Mouse (Mus musculus): ENCODE measurements around the gene Bnip3. TPM values are rescaled to one million over a fixed set of nuclear protein-coding genes. Genes with fewer than 3 reads are reported as not detected.

The Bnip3 gene
- polyA plus RNA-seq, 1 experiment, result 35.5 TPM

DNA sequence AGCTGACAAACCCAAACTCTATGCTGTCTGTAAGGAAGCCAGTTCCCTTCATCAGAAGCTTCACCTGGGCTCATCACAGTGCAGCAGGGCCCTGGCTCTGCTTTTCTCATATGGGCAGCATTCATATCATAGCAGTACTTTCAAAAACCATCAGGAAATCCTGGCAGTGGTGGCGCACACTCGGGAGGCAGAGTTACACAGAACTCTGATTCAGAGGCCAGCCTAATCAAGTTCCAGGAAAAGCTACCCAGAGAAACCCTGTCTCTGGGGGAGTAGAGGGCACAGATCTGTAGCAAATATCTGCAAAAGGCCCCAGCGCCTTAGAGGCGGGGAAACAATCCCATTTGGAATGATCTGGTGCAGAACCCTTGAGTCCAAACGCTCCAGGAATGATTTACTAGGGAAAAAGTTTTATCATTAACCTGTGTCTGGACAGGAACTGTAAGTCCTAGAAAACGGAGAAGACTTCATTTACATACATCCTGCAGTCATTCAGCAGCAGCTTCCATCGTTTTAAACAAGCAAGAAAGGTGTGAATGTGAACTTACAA, 5.4 kb downstream of the Bnip3 start:
- TF ChIP-seq CTCF (IDR thresholded peaks at IDR 0.05; ENCODE audit: borderline replicate concordance, extremely low read depth, insufficient read depth, insufficient read length) (no peak), POLR2A (IDR thresholded peaks at IDR 0.05; ENCODE audit: borderline replicate concordance, extremely low read depth, insufficient read depth, insufficient read length, poor library complexity, severe bottlenecking) (no peak)

DNA sequence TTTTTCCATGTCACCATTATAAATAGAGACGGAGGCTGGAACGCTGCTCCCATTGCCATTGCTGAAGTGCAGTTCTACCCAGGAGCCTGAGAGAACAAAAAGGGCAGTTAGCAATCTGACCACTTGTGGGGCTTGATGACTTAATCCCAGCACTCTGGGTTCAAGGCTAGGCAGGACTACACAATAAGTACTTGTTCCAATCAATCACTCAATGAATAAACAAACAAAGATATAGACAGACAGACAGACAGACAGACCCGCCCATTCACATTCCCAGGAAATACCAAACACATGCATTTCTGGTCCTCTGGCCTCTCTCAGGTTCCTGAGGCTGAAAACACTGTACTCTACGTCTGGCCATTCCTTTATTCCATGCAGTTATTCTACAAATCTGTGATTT, 10.6 kb downstream of the Bnip3 start:
- no peak for TF ChIP-seq POLR2A (IDR thresholded peaks at IDR 0.05; ENCODE audit: borderline replicate concordance, extremely low read depth, insufficient read depth, insufficient read length, poor library complexity, severe bottlenecking)
- no peak for TF ChIP-seq CTCF (IDR thresholded peaks at IDR 0.05; ENCODE audit: borderline replicate concordance, extremely low read depth, insufficient read depth, insufficient read length)
- no peak for DNase-seq (ENCODE audit: low read depth)

More for the DNA sequence above, 5.4 kb downstream of the Bnip3 start:
- no peak for DNase-seq (ENCODE audit: low read depth)

DNA sequence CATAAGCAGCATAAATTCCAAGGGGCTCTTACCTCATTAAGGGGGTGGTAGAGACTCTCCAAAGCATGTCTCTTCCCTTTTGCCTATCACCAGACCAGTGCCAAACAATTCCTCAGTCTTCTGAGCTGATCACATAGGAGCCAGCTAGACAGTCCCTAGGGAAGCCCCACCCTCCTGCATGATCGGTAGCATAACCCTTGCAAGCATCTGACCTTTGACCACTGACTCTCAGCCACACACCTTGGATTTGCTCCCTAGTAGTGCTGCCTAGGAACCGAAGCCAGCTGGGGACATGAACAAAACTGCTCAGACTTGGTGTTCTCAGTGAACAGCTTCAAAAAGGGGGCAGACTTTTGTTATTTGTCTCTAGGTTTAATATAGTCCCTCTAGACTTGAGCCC, 11.2 kb downstream of the Bnip3 start:
- DNase-seq (ENCODE audit: low read depth), result no peak
- no peak for TF ChIP-seq POLR2A (IDR thresholded peaks at IDR 0.05; ENCODE audit: borderline replicate concordance, extremely low read depth, insufficient read depth, insufficient read length, poor library complexity, severe bottlenecking)
- TF ChIP-seq CTCF (IDR thresholded peaks at IDR 0.05; ENCODE audit: borderline replicate concordance, extremely low read depth, insufficient read depth, insufficient read length), result no peak

DNA sequence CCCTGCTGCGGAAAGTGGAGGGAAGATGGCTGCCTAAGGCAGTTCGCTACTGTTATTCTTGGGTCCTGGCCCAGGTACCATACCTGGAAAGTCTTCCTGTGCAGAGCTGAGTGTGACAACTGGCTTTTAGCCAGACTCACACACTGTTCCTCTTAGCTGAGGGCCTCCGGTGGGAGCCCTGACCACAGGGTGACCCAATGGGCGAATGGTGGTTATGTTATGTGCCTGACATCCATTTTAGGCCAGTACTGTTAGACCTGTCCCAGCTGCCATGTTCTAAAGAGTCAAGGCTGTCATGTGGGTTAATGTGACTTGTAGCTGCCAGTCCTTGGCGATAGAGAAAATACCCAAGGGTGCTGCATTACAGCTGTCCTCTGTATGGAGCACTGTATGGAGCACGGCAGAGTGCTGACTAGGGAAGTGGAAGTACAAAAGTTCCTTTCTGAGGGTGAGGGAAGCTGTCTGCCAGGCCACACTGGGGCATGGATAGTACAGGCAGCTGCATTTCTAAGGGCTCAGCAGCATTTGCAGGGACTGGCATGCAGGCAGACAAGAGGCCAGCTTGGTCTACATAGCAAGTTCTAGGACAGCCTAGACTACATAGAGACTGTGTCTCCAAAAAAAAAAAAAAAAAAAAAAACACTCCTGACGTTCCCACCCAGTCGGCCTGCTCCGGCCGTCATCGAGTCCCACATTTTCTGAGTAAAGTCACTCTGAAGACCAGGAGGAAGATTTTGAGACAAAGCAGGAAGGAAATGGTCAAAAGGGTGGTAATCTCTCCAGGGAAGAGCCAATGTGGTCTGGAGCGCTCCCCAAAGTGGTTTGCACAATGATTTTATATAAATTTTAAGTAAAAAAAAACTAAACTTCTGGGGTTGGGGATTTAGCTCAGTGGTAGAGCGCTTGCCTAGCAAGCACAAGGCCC, 23.7 kb downstream of the Bnip3 start:
- DNase-seq (ENCODE audit: low read depth), result no peak
- TF ChIP-seq CTCF (IDR thresholded peaks at IDR 0.05; ENCODE audit: borderline replicate concordance, extremely low read depth, insufficient read depth, insufficient read length) (no peak), POLR2A (IDR thresholded peaks at IDR 0.05; ENCODE audit: borderline replicate concordance, extremely low read depth, insufficient read depth, insufficient read length, poor library complexity, severe bottlenecking) (no peak)

DNA sequence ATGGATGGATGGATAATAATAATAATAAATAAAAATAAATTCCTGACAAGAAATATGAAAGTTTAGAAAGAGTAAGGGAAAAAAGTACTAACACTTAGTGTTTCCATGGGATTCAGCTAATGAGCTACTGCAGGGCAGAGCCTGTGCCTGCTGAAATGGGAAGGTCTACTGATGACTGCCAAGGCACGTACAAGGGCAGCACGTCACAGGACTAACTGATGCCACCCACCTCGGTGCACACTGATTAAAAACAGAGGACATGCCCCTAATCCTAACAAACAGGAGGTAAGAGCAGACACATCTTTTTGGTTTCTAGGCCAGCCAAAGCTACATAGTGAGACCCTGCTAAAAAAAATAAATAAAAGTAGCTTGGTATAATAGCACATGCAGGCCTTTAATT, 25.6 kb downstream of the Bnip3 start:
- DNase-seq (ENCODE audit: low read depth), result no peak
- TF ChIP-seq POLR2A (IDR thresholded peaks at IDR 0.05; ENCODE audit: borderline replicate concordance, extremely low read depth, insufficient read depth, insufficient read length, poor library complexity, severe bottlenecking) (no peak), CTCF (IDR thresholded peaks at IDR 0.05; ENCODE audit: borderline replicate concordance, extremely low read depth, insufficient read depth, insufficient read length) (no peak)

DNA sequence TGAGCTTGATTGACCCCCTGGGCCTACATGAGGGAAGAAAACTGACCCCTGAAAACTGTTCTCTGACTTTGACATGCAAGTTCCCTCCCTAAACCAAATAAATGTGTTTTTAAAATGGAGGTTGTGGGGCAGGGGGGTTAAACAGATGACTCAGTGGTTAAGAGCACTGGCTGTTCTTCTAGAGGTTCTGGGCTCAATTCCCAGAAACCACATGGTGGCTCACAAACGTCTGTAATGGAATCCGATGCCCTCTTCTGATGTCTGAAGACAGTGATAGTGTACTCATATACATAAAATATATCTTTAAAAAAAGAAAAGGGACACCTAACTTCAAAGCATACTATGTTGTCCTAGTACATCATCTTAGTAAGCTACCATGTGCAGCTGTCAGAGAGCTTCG, 34.3 kb downstream of the Bnip3 start:
- TF ChIP-seq CTCF (IDR thresholded peaks at IDR 0.05; ENCODE audit: borderline replicate concordance, extremely low read depth, insufficient read depth, insufficient read length) (no peak), POLR2A (IDR thresholded peaks at IDR 0.05; ENCODE audit: borderline replicate concordance, extremely low read depth, insufficient read depth, insufficient read length, poor library complexity, severe bottlenecking) (no peak)
- DNase-seq (ENCODE audit: low read depth), result no peak

DNA sequence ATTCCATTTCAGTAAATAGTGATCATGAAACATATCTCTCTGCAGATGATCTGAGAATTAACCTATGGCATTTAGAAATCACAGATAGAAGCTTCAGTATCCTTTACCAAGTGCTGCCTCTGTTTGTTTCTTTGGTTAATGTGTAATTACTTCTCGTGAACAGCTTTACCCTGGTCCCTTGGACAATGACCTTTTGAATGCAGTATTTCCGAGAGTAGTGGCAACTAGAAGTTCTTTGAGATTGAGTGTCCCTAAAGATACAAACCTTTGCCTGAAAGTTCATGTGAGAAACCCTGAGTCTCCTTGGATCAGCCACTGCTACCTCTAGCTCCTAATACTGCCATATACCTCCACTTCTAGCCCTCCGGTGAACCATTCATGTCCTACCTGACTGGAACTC, 36.4 kb downstream of the Bnip3 start:
- no peak for DNase-seq (ENCODE audit: low read depth)
- TF ChIP-seq CTCF (IDR thresholded peaks at IDR 0.05; ENCODE audit: borderline replicate concordance, extremely low read depth, insufficient read depth, insufficient read length) (no peak), POLR2A (IDR thresholded peaks at IDR 0.05; ENCODE audit: borderline replicate concordance, extremely low read depth, insufficient read depth, insufficient read length, poor library complexity, severe bottlenecking) (no peak)

DNA sequence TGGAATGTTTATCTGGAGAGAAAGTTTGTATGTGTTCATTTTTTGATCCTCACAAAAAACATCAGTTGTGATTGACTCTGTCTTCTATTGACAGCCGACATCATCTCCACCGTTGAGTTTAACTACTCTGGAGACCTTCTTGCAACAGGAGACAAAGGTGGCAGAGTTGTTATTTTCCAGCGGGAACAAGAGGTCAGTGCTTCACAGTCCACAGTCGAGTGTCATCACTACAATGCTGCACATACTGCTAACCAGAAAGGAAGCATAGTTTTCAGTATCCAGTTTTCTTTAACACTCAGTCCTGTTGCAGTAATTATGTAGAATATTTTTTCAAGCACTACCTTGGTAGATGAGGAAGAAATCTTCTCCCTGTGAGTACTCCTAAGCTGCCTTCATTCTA, 41.0 kb downstream of the Bnip3 start:
- no peak for TF ChIP-seq CTCF (IDR thresholded peaks at IDR 0.05; ENCODE audit: borderline replicate concordance, extremely low read depth, insufficient read depth, insufficient read length)
- no peak for TF ChIP-seq POLR2A (IDR thresholded peaks at IDR 0.05; ENCODE audit: borderline replicate concordance, extremely low read depth, insufficient read depth, insufficient read length, poor library complexity, severe bottlenecking)
- DNase-seq (ENCODE audit: low read depth), result no peak

DNA sequence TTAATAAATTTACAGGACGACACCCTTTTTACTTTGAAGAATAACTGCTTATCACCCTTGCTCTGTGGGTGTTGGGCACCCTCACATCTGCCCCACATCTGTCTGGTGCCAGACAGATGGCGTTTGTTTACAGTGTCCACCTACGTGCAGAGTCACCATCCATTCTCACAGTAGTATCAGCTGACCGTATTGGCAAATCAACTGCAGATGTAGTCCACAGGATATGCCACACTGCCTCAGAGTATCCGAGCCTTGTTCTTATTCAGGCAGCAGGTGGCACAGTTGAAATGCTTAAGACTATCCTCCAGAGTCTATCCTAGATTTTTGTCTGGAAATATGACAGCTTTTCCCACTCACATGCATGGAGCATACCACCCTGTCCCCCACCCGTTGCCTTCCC, 42.0 kb downstream of the Bnip3 start:
- DNase-seq (ENCODE audit: low read depth), result no peak
- no peak for TF ChIP-seq POLR2A (IDR thresholded peaks at IDR 0.05; ENCODE audit: borderline replicate concordance, extremely low read depth, insufficient read depth, insufficient read length, poor library complexity, severe bottlenecking)
- no peak for TF ChIP-seq CTCF (IDR thresholded peaks at IDR 0.05; ENCODE audit: borderline replicate concordance, extremely low read depth, insufficient read depth, insufficient read length)

DNA sequence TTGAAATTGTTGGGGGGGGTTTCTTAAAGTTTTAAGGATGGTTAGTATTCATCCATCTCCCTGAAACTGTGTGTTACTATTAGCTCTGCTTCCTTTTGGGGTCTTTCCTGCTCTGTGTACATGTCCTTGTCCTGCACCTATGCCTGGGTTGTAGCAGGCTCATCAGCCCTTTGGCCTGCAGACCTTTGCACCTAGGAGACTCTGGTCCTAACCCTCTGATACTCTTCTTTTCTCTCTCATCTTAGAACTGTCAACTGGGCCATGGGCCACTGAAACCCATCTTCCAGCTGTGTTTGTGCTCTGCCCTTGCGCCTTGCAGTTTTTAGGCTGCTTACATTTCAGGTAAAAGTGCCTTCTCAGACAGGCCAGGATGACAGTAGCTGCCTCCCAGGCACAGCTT, 44.5 kb downstream of the Bnip3 start:
- no peak for TF ChIP-seq CTCF (IDR thresholded peaks at IDR 0.05; ENCODE audit: borderline replicate concordance, extremely low read depth, insufficient read depth, insufficient read length)
- no peak for TF ChIP-seq POLR2A (IDR thresholded peaks at IDR 0.05; ENCODE audit: borderline replicate concordance, extremely low read depth, insufficient read depth, insufficient read length, poor library complexity, severe bottlenecking)
- DNase-seq (ENCODE audit: low read depth), result no peak

DNA sequence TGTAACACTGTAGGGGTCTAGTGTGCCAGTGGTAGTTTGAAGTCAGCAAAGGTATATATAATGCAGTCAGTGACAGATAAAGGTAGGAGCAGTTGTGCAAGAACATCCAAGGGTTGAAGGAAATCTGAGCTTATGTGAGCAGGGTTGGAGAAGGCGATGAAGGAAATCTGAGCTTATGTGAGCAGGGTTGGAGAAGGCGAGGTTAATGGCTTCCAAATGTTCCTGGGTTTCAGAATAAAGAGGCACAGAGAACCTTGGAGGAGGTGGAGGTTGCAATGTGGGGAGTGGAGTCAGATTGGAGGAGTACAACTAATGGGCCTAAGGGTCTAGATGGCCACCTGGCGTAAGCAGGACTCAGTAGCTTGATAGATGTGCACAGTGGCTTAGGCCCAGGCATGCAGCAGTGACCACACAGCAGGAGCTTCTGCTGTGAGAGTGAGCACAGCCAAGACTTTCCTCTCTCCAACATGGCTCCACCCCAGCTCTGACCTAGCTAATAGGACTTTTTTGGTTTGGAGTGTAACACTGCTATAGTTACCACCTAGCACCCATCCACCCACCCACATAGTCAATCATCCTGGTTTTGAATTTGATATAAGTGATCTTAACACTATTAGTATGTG, 45.3 kb downstream of the Bnip3 start:
- no peak for DNase-seq (ENCODE audit: low read depth)

More for the DNA sequence above, 45.3 kb downstream of the Bnip3 start:
- TF ChIP-seq POLR2A (IDR thresholded peaks at IDR 0.05; ENCODE audit: borderline replicate concordance, extremely low read depth, insufficient read depth, insufficient read length, poor library complexity, severe bottlenecking), result no peak
- no peak for TF ChIP-seq CTCF (IDR thresholded peaks at IDR 0.05; ENCODE audit: borderline replicate concordance, extremely low read depth, insufficient read depth, insufficient read length)

All from brain, embryonic 14.5 days (tissue).